ENCODE assay signal across 8 mouse cellular contexts in genomic region chr11:63913936-63914335, GRCm38 (mm10). TPM values are rescaled to one million over a fixed set of nuclear protein-coding genes. Genes with fewer than 3 reads are reported as not detected.
A peak's percentile ranks its signal among the peaks of the same experiment; 100 is the strongest.
DNase-seq lines count a peak whose midpoint lies in the region; ATAC-seq and TF ChIP-seq lines count a peak whose summit lies in the region.

No protein-coding gene starts in this region.

- H3K27me3 ChIP-seq in heart, postnatal 0 days (ENCODE audit: control insufficient read depth, insufficient read depth, low read length), result peaks cover 16% of the 10 kb centered on the region
- H3K27me3 ChIP-seq in embryonic facial prominence, embryonic 10.5 days (replicated peaks; ENCODE audit: low read depth, poor library complexity, severe bottlenecking), result peaks cover 77% of the 10 kb centered on the region
- H3K27me3 ChIP-seq in hindbrain, postnatal 0 days (ENCODE audit: insufficient read depth, low read length), result peaks cover 35% of the 10 kb centered on the region
- H3K27me3 ChIP-seq in midbrain, embryonic 15.5 days (replicated peaks), result peaks cover 20% of the 10 kb centered on the region

- TF ChIP-seq EP300 in heart, postnatal 0 days (IDR thresholded peaks at IDR 0.05; ENCODE audit: low read depth), result no peak

- no peaks in the 10 kb centered on the region for H3K9me3 ChIP-seq in heart, postnatal 0 days (replicated peaks; ENCODE audit: control insufficient read depth, low read length)
- no peaks in the 10 kb centered on the region for H3K9me3 ChIP-seq in embryonic facial prominence, embryonic 10.5 days
- H3K9me3 ChIP-seq in hindbrain, postnatal 0 days (ENCODE audit: low read length), result no peaks in the 10 kb centered on the region
- H3K9me3 ChIP-seq in midbrain, embryonic 15.5 days, result no peaks in the 10 kb centered on the region

- WGBS in heart, postnatal 0 days, result 20% methylated on average over 4 of the region's 4 CpGs
- WGBS in embryonic facial prominence, embryonic 10.5 days, result 33% methylated on average over 4 of the region's 4 CpGs
- WGBS in hindbrain, postnatal 0 days, result 21% methylated on average over 4 of the region's 4 CpGs
- 24% methylated on average over 4 of the region's 4 CpGs for WGBS in midbrain, embryonic 15.5 days

- H3K36me3 ChIP-seq in heart, postnatal 0 days (replicated peaks; ENCODE audit: control insufficient read depth, insufficient read depth, low read length), result no peaks in the 10 kb centered on the region
- no peaks in the 10 kb centered on the region for H3K36me3 ChIP-seq in embryonic facial prominence, embryonic 10.5 days (replicated peaks)
- no peaks in the 10 kb centered on the region for H3K36me3 ChIP-seq in hindbrain, postnatal 0 days (ENCODE audit: insufficient read depth, low read length)
- no peaks in the 10 kb centered on the region for H3K36me3 ChIP-seq in midbrain, embryonic 15.5 days (replicated peaks)

- H3K4me3 ChIP-seq in heart, postnatal 0 days (ENCODE audit: low read depth, low read length), result peak overlapping the region; percentile 40
- peak overlapping the region; percentile 51 for H3K4me3 ChIP-seq in embryonic facial prominence, embryonic 10.5 days
- peak overlapping the region; percentile 34 for H3K4me3 ChIP-seq in hindbrain, postnatal 0 days (ENCODE audit: low read length)
- peak overlapping the region; percentile 39 for H3K4me3 ChIP-seq in midbrain, embryonic 15.5 days

- no peak overlapping the region for H3K9ac ChIP-seq in heart, postnatal 0 days (replicated peaks; ENCODE audit: low read depth, low read length)
- peak overlapping the region; percentile 7; the same call in 1 of the 2 replicates for H3K9ac ChIP-seq in hindbrain, postnatal 0 days (replicated peaks; ENCODE audit: low read length)
- peak overlapping the region; percentile 36 for H3K9ac ChIP-seq in midbrain, embryonic 15.5 days

- 0 out of 2 replicates have a peak, but pooled peaks cover 25% of the 10 kb centered on the region for H3K4me1 ChIP-seq in heart, postnatal 0 days (ENCODE audit: control insufficient read depth, insufficient read depth)
- peaks cover 68% of the 10 kb centered on the region for H3K4me1 ChIP-seq in embryonic facial prominence, embryonic 10.5 days
- H3K4me1 ChIP-seq in hindbrain, postnatal 0 days (ENCODE audit: insufficient read depth, low read length), result 0 out of 2 replicates have a peak, but pooled peaks cover 6% of the 10 kb centered on the region
- H3K4me1 ChIP-seq in midbrain, embryonic 15.5 days, result peaks cover 25% of the 10 kb centered on the region

- peak overlapping the region; percentile 72 for H3K4me2 ChIP-seq in heart, postnatal 0 days (ENCODE audit: low read depth, low read length)
- H3K4me2 ChIP-seq in hindbrain, postnatal 0 days (ENCODE audit: low read depth, low read length), result peak overlapping the region; percentile 74
- peak overlapping the region; percentile 80 for H3K4me2 ChIP-seq in midbrain, embryonic 15.5 days

- no peak for TF ChIP-seq CTCF in heart, postnatal 0 days (IDR thresholded peaks at IDR 0.05; ENCODE audit: low read depth)
- no peak for TF ChIP-seq CTCF in hindbrain, postnatal 0 days (IDR thresholded peaks at IDR 0.05; ENCODE audit: low read depth)

- ATAC-seq in heart, postnatal 0 days (ENCODE audit: insufficient read depth, low read depth), result peak; percentile 21; the same call in 1 of the 2 replicates
- peak; percentile 66; the same call in 1 of the 2 replicates for ATAC-seq in hindbrain, postnatal 0 days
- 0 out of 2 replicates have a peak, but pooled peaks have one; percentile 46 for ATAC-seq in midbrain, embryonic 15.5 days (replicated peaks)
- no peak for ATAC-seq in inflammation-experienced regulatory T-cells, adult 6 months

- H3K27ac ChIP-seq in heart, postnatal 0 days (ENCODE audit: low read depth), result no peak overlapping the region
- H3K27ac ChIP-seq in embryonic facial prominence, embryonic 10.5 days (replicated peaks), result no peak overlapping the region; the same call in 1 of the 2 replicates
- H3K27ac ChIP-seq in hindbrain, postnatal 0 days, result no peak overlapping the region
- no peak overlapping the region for H3K27ac ChIP-seq in midbrain, embryonic 15.5 days

- no peak for DNase-seq in heart, postnatal 0 days (ENCODE audit: low spot score)
- DNase-seq in heart, adult 8-10 months (ENCODE audit: low spot score), result no peak
- peak; percentile 12 for DNase-seq in embryonic facial prominence, embryonic 10.5 days (ENCODE audit: low spot score)
- DNase-seq in hindbrain, postnatal 0 days (ENCODE audit: low spot score), result peak; percentile 27
- DNase-seq in natural killer cell, adult 2 months (ENCODE audit: low spot score in 2 of 2), result no peak
- DNase-seq in layer of hippocampus, adult 18-20 months (ENCODE audit: low spot score in 2 of 2), result no peak

RNA-seq across cellular contexts. Expression of gene Hs3st3b1, which starts 8.2 kb away (rescaled TPM):
- 2.7 and 2.9 TPM in 2 replicates for total RNA-seq in heart, postnatal 0 days (2014; rRNA removed; ENCODE audit: low replicate concordance)
- 0.86 and 1.3 TPM in 2 replicates for polyA plus RNA-seq in heart, postnatal 0 days (2015; fragmentation: Nextera tagmentation; extraction: Ambion mirVana)
- total RNA-seq in heart, adult 8-10 months (2022), result 1 to 10 TPM in 1 of 4 experiments, under 1 TPM in 3; 0.66 to 1.0 (median 0.86) TPM
- polyA plus RNA-seq in embryonic facial prominence, embryonic 10.5 days (2016; fragmentation: Nextera tagmentation; extraction: Ambion mirVana), result 9.5 and 11.8 TPM in 2 replicates
- total RNA-seq in hindbrain, postnatal 0 days (2014; rRNA removed), result 12.4 and 13.3 TPM in 2 replicates
- 2.6 and 2.8 TPM in 2 replicates for polyA plus RNA-seq in hindbrain, postnatal 0 days (2015; fragmentation: Nextera tagmentation; extraction: Ambion mirVana)
- polyA plus RNA-seq in midbrain, embryonic 15.5 days (2015; fragmentation: Nextera tagmentation; extraction: Ambion mirVana), result 13.0 and 14.2 TPM in 2 replicates
- 1 to 10 TPM; 3.8 to 5.8 (median 3.8) TPM for polyA plus RNA-seq in inflammation-experienced regulatory T-cells, adult 6 months (2017; shearing (Covaris generic))
- under 1 TPM; 0.67 to 0.71 TPM for total RNA-seq in layer of hippocampus, adult 18-20 months (2021)

Comparison
In these comparisons a context has a peak if more than half of its experiments do, and no peak if none do; other contexts are left out.
1. DNase-seq: peak in embryonic facial prominence, embryonic 10.5 days (single experiment) and hindbrain, postnatal 0 days (single experiment); none in heart, postnatal 0 days (single experiment), heart, adult 8-10 months (single experiment), natural killer cell, adult 2 months (0 of 2) and layer of hippocampus, adult 18-20 months (0 of 2).
2. Peak in every context shown above with its lines, with median percentiles within 50 percentile points of each other: H3K4me2 ChIP-seq and H3K4me3 ChIP-seq.